Mouse (Mus musculus): ENCODE data around the gene Atg4d. TPM values are rescaled to one million over a fixed set of nuclear protein-coding genes. Genes with fewer than 3 reads are reported as not detected.
"Not testable (repeated sequence)": the region's sequence is repeated elsewhere in the genome, so short reads cannot be mapped to it uniquely, and the experiment has no call there.

Atg4d gene
- total RNA-seq, 2 experiments from 2014 or later: 60.5 to 63.9 TPM

GRCm38 (mm10) chr9:21239465-21239848, 25.6 kb upstream of the Atg4d start:
- no peak for DNase-seq

GRCm38 (mm10) chr9:21241343-21241742, 23.8 kb upstream of the Atg4d start:
- DNase-seq: peak; percentile 47

- DNase-seq: no peak
Measured at GRCm38 (mm10) chr9:21243826-21244427, 21.2 kb upstream of the Atg4d start.

GRCm38 (mm10) chr9:21244428-21245112, 20.5 kb upstream of the Atg4d start:
- no peak for DNase-seq

- no peak for DNase-seq
Measured at GRCm38 (mm10) chr9:21245113-21245487, 20.0 kb upstream of the Atg4d start.

DNA sequence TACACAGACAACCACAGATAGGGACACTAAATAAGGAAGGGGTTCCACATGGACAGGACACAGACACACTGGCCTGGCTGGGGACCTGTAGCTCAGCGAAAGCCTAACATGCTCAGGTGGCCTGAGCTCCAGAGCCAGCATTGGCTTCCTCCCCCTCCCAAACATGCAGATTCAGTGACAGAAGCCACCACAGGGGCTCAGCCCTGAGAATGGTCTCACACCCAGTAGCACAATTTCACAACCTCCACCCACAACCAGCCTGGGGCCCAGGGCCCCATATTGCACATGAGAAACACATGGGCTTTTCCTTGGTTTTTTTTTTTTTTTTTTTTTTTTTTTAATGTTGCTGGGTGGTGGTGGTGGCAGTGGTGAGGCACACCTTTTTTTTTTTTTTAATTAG, 18.8 kb upstream of the Atg4d start:
- no peak for DNase-seq

GRCm38 (mm10) chr9:21248326-21248725, 16.8 kb upstream of the Atg4d start, which contains the start of gene S1pr5:
Gene S1pr5 (minus strand): TSS chr9:21248443.
- peak; percentile 48 for DNase-seq

GRCm38 (mm10) chr9:21249629-21250508, 15.2 kb upstream of the Atg4d start:
- no peak for DNase-seq

- no peak for DNase-seq
Measured at GRCm38 (mm10) chr9:21250509-21250908, 14.6 kb upstream of the Atg4d start.

DNA sequence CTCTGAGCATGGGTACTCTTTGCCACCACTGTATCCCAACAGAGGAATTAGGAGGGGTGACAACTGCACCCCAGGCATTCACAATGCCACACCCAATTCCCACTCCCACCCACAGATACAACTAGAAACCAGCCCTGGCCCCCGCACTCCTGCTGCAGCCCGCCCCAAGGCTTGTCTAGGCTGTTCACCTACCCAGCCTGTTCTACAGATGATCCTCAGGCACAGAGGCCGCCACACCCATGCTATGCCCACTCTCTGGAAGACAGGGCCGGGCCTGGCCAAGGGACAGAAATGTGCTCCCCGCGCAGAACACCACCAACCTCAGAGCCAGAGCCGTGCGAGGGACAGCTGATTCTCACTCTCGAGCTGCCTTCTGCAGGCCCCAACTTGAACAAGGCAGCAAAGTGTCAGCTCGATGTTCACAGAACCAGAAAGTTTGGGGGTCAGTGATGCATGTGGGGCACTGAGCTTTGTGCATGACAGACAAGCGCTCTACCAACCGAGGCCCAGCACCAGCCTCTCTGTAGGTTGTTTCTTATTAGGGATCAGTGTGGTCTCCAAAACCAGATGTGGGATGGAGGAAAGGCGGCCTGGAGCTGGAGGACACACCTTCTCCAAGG, 13.9 kb upstream of the Atg4d start:
- no peak for DNase-seq

- DNase-seq: no peak
Measured at GRCm38 (mm10) chr9:21254690-21255089, 10.4 kb upstream of the Atg4d start.

DNA sequence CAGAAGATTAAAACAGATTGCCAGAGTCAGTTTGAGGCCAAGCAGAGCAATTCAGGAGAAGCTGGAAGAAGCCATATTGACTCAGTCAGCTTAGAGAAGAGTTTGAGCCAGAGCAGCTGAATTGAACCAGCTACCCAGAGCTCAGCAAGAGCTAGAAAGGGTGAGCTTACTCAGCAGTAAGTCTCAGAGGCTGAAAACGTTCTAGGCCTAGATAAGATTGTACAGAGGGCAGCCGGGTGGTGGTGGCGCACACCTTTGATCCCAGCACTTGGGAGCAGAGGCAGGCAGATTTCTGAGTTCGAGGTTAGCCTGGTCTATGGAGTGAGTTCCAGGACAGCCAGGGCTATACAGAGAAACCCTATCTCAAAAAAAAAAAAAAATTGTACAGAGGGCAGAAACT, 8.7 kb upstream of the Atg4d start:
- not testable (repeated sequence) for DNase-seq

- no peak for DNase-seq
Measured at GRCm38 (mm10) chr9:21260491-21261040, 4.5 kb upstream of the Atg4d start.

DNA sequence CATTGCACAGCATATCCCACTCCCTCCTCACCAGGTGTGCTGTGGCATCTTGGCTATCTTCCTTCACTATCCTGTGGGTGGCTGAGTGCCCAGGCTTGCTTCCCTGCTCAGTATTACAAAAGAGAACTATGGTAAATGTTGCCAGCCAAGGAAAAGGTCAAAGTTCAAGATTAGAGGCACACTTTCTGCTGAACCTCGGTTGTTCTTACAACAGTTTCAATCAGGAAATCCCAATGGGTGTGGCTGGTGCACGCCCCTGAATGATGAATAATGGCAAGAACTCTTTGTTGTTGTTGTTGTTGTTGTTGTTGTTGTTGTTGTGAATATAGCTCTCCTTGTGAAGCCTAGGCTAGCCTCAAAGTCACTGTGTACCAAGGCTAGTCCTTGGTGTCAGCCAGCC, 3.3 kb upstream of the Atg4d start:
- no peak for DNase-seq

GRCm38 (mm10) chr9:21264272-21264999, 657 bp upstream of the Atg4d start:
- DNase-seq: no peak

- peak; percentile 24 for DNase-seq
Measured at GRCm38 (mm10) chr9:21265611-21266010, 518 bp downstream of the Atg4d start.

GRCm38 (mm10) chr9:21266889-21267288, 1.8 kb downstream of the Atg4d start:
- no peak for DNase-seq

GRCm38 (mm10) chr9:21268305-21268704, 3.2 kb downstream of the Atg4d start:
- no peak for DNase-seq

DNA sequence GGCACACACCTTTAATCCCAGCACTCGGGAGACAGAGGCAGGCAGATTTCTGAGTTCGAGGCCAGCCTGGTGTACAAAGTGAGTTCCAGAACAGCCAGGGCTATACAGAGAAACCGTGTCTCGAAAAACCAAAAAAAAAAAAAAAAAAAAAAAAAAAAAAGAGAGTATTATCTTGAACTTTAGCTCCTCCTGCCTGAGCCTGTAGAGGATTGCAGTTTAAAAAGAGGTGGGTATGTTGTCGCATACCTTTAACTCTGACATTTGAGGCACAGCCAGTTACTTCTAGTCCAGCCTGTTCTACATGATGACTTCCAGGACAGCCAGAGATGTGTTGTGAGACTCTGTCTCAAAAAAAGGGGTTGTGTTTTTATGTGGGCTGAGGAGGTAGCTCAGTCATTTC, 4.5 kb downstream of the Atg4d start:
- not testable (repeated sequence) for DNase-seq

GRCm38 (mm10) chr9:21272391-21272790, 7.3 kb downstream of the Atg4d start:
- no peak for DNase-seq

DNA sequence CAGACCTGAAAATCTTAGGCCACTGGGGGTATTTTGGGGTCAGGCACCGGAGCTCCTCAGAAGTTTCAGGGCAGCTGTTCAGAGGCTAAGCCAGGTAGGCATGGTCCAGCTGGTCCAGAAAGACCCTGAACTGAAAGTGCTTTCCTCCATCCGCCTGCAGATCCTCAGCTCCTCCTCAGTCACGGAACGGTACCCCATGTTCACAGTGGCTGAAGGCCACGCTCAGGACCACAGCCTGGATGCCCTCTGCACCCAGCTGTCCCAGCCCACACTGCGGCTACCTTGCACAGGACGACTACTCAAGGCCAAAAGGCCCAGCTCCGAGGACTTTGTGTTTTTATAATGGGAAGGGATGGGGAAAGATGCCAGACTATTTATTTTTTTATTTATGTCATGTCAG, 8.0 kb downstream of the Atg4d start:
- no peak for DNase-seq
